Mouse (Mus musculus) stomach, embryonic 16.5 days (tissue): ENCODE results near the gene Hoxb5. TPM values are rescaled to one million over a fixed set of nuclear protein-coding genes. Genes with fewer than 3 reads are reported as not detected.

Source experiments
- ATAC-seq: fragments of 200-750 bp; cut with Nextera tagmentation; 2 replicates; pipeline ENCODE4 v1.8.0; 2017; ENCODE audit warnings: moderate number of reproducible peaks, moderate TSS enrichment; ENCODE audit not compliant: insufficient read depth, low FRiP score
- H3K27ac ChIP-seq: fragments of 300-500 bp; sonication (generic); 2 replicates; pipeline ENCODE4 v1.5.1; 2014; ENCODE audit warnings: low read length
- H3K27me3 ChIP-seq: fragments of 300-500 bp; sonication (generic); 2 replicates; pipeline ENCODE4 v1.6.1; 2014; ENCODE audit warnings: low read length, control low read depth, mixed read lengths; ENCODE audit not compliant: control insufficient read depth, insufficient read depth
- H3K36me3 ChIP-seq: fragments of 300-500 bp; sonication (generic); 2 replicates; pipeline ENCODE4 v1.6.1; 2014; ENCODE audit warnings: low read length; ENCODE audit not compliant: control insufficient read depth, insufficient read depth
- H3K4me1 ChIP-seq: fragments of 300-500 bp; sonication (generic); 2 replicates; pipeline ENCODE4 v1.6.1; 2014; ENCODE audit warnings: low read length, control low read depth, mixed read lengths; ENCODE audit not compliant: control insufficient read depth, insufficient read depth
- H3K4me2 ChIP-seq: fragments of 300-500 bp; sonication (generic); 2 replicates; pipeline ENCODE4 v1.6.1; 2014; ENCODE audit warnings: low read depth, low read length, mixed read lengths
- H3K4me3 ChIP-seq: fragments of 300-500 bp; sonication (generic); replicated peaks from 2 replicates; pipeline ENCODE4 v1.5.1; 2014; ENCODE audit warnings: mild to moderate bottlenecking, low read length
- H3K9ac ChIP-seq: fragments of 300-500 bp; sonication (generic); 2 replicates; pipeline ENCODE4 v1.6.1; 2014; ENCODE audit warnings: low read length
- H3K9me3 ChIP-seq: fragments of 300-500 bp; sonication (generic); replicated peaks from 2 replicates; pipeline ENCODE4 v1.6.1; 2016; ENCODE audit warnings: low read length, control low read depth; ENCODE audit not compliant: control insufficient read depth
- WGBS: fragments of 180-500 bp; shearing (Covaris S2); extraction: QIAGEN DNeasy Blood & Tissue Kit; methylation state at CpG from one replicate; pipeline ENCODE4 v1.1.7; 2014; 5-methylcytosine and 5-hydroxymethylcytosine counted together
- polyA plus RNA-seq: library from polyadenylated mRNA; unstranded; fragments of >200 nt; fragmentation: Nextera tagmentation; extraction: Ambion mirVana; gene quantifications from 2 replicates; pipeline ENCODE4 v1.2.1, GENCODE M21; 2015

Hoxb5 gene
- polyA plus RNA-seq, 1 experiment from 2014 or later = 13.8 TPM

DNA sequence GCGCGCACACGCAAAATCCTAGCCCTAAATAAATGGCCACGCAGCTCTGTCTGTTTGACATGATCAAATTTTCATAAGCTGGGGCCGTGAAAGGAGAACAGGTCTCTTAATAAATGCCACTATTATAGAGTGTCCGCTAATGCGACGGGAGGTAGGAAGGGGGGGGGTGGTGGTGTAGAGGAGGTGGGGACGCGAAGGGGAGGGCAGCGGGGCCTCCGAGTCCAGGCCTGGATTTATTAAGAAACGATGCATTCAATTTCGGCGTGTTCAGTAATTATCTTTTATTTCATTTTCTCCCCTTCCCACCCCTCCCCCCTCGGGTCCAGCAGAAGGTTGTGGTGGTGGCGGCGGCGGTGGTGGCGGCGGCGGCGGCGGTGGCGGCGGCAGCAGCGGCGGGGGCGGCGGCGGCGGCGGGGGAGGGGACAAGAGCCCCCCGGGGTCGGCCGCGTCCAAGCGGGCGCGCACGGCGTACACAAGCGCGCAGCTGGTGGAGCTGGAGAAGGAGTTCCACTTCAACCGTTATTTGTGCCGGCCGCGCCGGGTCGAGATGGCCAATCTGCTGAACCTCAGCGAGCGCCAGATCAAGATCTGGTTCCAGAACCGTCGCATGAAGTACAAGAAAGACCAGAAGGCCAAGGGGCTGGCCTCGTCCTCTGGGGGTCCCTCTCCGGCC, 42.2 kb downstream of the Hoxb5 start:
- no peaks in the 10 kb centered on the region for H3K9me3 ChIP-seq
- peaks cover 49% of the 10 kb centered on the region for H3K4me1 ChIP-seq
- H3K9ac ChIP-seq = peak overlapping the region; percentile 73
- no peaks in the 10 kb centered on the region for H3K36me3 ChIP-seq
- H3K4me2 ChIP-seq = peak overlapping the region; percentile 59
- no peak for ATAC-seq
- H3K27me3 ChIP-seq = peaks cover 37% of the 10 kb centered on the region
- H3K4me3 ChIP-seq = peak overlapping the region; percentile 37
- peak overlapping the region; percentile 93 for H3K27ac ChIP-seq
- 5% methylated on average over 38 of the region's 56 CpGs for WGBS

DNA sequence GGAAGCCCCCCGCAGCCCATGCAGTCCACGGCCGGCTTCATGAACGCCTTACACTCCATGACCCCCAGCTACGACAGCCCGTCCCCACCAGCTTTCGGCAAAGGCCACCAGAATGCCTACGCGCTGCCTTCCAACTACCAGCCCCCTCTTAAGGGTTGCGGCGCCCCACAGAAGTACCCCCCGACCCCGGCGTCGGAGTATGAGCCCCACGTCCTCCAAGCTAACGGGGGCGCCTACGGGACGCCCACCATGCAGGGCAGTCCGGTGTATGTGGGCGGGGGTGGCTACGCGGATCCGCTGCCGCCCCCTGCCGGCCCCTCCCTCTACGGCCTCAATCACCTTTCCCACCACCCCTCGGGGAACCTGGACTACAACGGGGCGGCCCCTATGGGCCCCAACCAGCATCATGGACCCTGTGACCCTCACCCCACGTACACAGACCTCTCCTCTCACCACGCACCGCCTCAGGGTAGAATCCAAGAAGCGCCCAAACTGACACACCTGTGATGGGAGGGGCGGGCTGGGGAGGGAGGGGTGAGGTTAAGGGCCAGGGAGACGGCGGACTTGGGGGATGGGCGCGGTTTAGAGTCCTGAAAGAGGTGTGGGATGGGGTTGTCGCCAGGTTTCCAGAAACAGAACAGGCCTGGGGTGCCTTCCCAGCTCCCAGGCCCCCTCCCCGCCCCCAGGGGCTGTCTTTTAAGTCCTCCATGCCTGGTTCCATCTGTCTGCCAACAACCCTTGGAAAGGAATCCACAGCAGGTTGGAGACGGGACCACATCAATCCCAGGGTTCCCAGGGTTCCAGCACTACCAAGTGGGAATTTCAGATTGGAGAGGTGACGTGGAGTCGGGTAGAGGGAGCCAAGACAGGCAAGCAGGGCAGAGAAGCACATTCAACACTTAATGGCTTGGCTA, 43.0 kb downstream of the Hoxb5 start:
- Histone ChIP-seq H3K9me3 (no peaks in the 10 kb centered on the region), H3K4me3 (peak overlapping the region; percentile 37), H3K4me2 (peak overlapping the region; percentile 59), H3K4me1 (peaks cover 56% of the 10 kb centered on the region), H3K27ac (peak overlapping the region; percentile 93), H3K36me3 (no peaks in the 10 kb centered on the region), H3K27me3 (peaks cover 37% of the 10 kb centered on the region), H3K9ac (peak overlapping the region; percentile 73)
- WGBS = 7% methylated on average over 45 of the region's 45 CpGs
- ATAC-seq = no peak

DNA sequence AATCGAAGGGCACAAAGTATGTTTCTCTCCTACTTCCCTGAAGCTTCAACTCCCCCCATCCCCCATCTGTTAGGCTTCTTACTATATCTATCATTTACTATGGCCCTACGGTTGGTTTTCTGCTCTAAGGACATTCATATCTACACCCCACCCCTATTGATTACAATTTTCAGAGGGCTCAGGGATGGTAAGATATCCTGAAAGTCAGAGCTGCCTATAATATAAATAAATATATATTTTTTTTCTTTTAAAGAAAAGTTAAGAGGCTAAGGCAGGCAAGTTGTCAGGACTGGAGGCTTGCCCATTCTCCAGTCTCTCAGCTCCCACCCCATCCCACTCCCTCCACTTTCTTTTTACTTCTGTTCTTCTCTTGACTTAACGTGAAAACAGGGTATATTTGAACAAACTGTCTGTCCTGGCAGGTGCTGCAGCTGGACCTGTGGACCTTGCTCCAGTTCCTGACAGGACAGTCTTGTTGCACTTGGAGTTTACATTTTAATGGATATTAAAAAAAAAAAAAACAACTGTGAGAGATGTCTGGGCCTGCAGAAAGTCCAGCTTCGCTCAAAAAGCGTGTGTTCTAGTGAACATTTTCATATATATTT, 43.9 kb downstream of the Hoxb5 start:
- WGBS = 35% methylated on average over 5 of the region's 5 CpGs
- Histone ChIP-seq H3K4me1 (peaks cover 60% of the 10 kb centered on the region), H3K27ac (peak overlapping the region; percentile 93), H3K27me3 (peaks cover 37% of the 10 kb centered on the region), H3K36me3 (no peaks in the 10 kb centered on the region), H3K4me2 (peak overlapping the region; percentile 59; the same call in 1 of the 2 replicates), H3K4me3 (no peak overlapping the region), H3K9me3 (no peaks in the 10 kb centered on the region), H3K9ac (no peak overlapping the region)
- no peak for ATAC-seq

DNA sequence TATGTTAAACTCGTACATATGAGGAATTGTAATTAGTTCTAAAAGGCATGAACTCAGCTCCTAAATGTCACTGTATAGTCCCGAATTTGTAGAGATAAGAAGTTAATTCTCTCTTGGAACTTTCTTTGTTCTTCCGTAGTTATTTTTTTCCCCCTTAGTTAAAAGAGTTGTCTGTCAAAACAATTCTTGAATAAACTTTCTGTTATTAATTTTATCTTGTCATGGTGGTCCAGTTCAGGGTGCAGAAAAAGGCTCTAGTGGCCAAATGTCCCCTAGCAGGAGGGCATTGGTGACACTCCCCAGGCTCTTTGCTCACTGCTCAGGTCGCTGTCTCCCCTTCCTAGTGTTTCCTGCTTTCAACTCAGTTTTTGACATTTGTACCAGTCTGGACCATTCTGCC, 44.6 kb downstream of the Hoxb5 start:
- peaks cover 37% of the 10 kb centered on the region for H3K27me3 ChIP-seq

DNA sequence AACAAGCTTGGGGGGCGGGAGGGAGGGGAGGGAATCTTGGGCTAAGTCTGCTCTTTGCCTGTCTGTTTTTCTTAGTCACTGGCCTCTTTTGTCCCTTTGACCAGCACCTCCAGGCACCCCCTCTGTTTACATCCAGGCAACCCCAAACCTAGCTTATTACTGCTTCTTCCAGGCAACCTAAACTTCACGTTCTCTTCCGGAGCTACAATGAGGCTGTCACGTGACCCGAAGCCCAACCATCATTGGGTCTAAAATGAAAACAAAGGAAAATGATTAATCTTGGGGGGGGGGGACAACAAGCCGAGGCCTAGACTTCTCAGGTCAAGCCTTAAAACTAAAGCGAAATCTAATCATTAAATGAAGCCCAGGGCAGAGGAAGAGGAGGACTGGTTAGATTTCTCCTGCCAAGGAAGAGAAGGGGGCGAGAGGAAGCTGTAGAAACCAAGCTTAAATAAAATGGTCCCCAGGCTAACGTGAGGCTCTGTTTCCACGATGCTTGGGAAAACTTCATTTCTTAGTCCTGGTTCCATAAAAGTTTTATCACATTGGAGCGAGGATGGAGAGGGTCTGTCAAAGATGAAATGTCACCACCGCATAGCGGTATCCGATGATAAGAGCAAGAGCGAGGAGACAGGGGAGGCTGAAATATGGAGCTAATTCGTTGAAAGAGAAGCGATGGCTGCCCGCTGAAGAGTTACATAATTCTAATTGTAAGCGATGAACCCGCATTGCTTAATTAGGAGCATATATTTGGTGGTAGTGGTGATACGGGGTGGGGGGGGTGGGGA, 45.2 kb downstream of the Hoxb5 start:
- no peak for ATAC-seq
- Histone ChIP-seq H3K4me2 (peak overlapping the region; percentile 48), H3K27ac (peak overlapping the region; percentile 90), H3K4me3 (peak overlapping the region; percentile 14), H3K27me3 (peaks cover 35% of the 10 kb centered on the region), H3K9me3 (no peaks in the 10 kb centered on the region), H3K36me3 (no peaks in the 10 kb centered on the region), H3K4me1 (peaks cover 54% of the 10 kb centered on the region), H3K9ac (peak overlapping the region; percentile 50)
- 19% methylated on average over 21 of the region's 21 CpGs for WGBS

More for the DNA sequence above, 44.6 kb downstream of the Hoxb5 start:
- WGBS = 23% methylated on average over 4 of the region's 4 CpGs
- no peaks in the 10 kb centered on the region for H3K9me3 ChIP-seq
- no peak for ATAC-seq
- no peaks in the 10 kb centered on the region for H3K36me3 ChIP-seq
- peaks cover 57% of the 10 kb centered on the region for H3K4me1 ChIP-seq
- peak overlapping the region; percentile 14 for H3K4me3 ChIP-seq
- H3K9ac ChIP-seq = peak overlapping the region; percentile 50; the same call in 1 of the 2 replicates
- H3K4me2 ChIP-seq = peak overlapping the region; percentile 48
- peak overlapping the region; percentile 90 for H3K27ac ChIP-seq

DNA sequence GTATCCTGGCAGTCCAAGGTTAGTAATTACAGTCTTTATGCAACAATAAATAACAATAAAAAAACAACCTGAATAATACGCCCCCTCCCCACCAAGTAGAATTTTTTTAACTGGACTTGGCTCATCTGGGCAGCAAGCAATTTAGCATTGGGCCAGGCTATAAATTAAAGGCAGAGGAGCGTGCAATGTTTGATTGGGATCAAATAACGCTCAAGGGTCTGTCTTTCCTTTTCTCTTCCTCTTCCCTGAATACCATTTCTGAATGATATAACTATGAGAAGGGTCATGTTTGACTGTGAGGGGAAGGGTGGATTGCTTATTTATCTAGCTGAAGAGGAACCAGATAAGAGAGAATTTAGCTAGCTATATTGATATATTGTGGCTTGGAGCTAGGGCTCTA, 45.9 kb downstream of the Hoxb5 start:
- peaks cover 50% of the 10 kb centered on the region for H3K4me1 ChIP-seq
- peaks cover 31% of the 10 kb centered on the region for H3K27me3 ChIP-seq
- H3K4me3 ChIP-seq = no peak overlapping the region
- H3K36me3 ChIP-seq = no peaks in the 10 kb centered on the region
- peak overlapping the region; percentile 90 for H3K27ac ChIP-seq
- no peaks in the 10 kb centered on the region for H3K9me3 ChIP-seq
- 44% methylated on average over 3 of the region's 3 CpGs for WGBS
- H3K4me2 ChIP-seq = peak overlapping the region; percentile 48
- H3K9ac ChIP-seq = peak overlapping the region; percentile 60
- ATAC-seq = no peak

DNA sequence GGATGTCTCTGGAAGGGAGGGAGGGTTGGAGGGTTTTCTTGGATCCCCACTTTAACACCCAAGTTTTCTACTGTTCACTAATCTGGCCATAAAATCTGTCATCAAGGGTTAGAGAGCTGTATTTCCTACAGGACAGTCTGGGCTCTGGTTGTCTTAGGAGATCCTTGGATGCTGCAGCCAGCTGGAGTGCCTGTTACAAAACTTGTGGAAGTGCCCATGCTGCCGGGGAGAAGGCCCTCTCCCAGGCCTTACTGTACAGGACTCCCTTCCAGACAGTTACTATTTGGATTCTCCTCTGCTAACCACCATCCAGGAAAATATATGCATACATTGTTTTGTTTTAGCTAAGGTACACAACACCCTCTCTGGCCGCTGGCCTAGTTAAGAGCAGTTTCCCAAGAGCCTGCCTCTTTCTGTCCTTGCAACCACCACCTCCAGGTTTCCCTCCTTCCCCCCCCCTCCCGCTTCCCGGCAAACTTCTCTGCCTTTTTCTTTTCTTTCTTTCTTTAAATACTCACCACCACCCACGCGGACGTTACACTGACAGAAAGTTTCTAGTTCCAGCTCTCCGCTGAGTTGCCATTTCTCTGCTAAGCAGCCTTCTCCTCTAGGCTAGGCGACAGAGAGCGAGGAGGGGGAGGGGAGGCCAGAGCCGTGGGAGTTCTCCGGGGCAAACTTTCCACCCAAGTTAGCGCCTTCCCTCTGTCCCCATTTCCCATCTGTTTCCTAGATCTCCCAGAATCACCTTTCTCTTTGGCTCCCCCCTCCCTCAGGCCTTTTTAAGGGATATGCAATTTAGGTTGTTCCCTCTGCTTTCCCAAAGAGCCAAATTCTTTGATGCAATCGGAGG, 46.6 kb downstream of the Hoxb5 start:
- H3K9me3 ChIP-seq = no peaks in the 10 kb centered on the region
- H3K27me3 ChIP-seq = peaks cover 31% of the 10 kb centered on the region
- H3K9ac ChIP-seq = peak overlapping the region; percentile 60
- H3K4me1 ChIP-seq = peaks cover 44% of the 10 kb centered on the region
- H3K4me2 ChIP-seq = peak overlapping the region; percentile 48
- WGBS = 20% methylated on average over 14 of the region's 14 CpGs
- H3K4me3 ChIP-seq = peak overlapping the region; percentile 15
- no peaks in the 10 kb centered on the region for H3K36me3 ChIP-seq
- peak overlapping the region; percentile 90 for H3K27ac ChIP-seq
- ATAC-seq = no peak

DNA sequence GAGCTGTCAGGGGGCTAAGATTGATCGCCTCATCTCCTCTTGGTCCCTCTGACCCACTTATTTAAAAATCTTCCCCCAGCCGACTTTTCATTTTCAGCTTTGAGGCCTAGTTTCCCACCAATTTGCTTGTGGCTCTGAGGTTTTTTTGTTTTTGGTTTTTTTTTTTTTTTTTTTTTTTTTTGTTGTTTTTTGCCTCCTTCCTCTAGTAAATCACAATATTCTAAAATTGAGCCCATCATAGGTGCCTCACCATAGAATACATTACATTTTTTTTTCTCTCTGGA, 47.1 kb downstream of the Hoxb5 start, which contains the start of gene Hoxb2:
Hoxb2 (plus strand) TSS at position 185 of the 284 bp plus-strand sequence.
- Histone ChIP-seq H3K27ac (peak within 1 kb of the TSS; percentile 98), H3K36me3 (no peaks in the 10 kb centered on the region), H3K4me2 (peak within 1 kb of the TSS; percentile 79), H3K4me1 (peaks cover 44% of the 10 kb centered on the region), H3K9me3 (no peaks in the 10 kb centered on the region), H3K9ac (peak within 1 kb of the TSS; percentile 88), H3K4me3 (peak within 1 kb of the TSS; percentile 68), H3K27me3 (peaks cover 26% of the 10 kb centered on the region)
- WGBS = 28% methylated on average over 2 of the region's 2 CpGs
- ATAC-seq = no peak
